Mouse (Mus musculus): ENCODE results near the gene Phox2b. TPM values are rescaled to one million over a fixed set of nuclear protein-coding genes. Genes with fewer than 3 reads are reported as not detected.

Gene Phox2b
- total and polyA plus RNA-seq, 3 experiments = 13.1 to 21.4 (median 20.3) TPM

DNA sequence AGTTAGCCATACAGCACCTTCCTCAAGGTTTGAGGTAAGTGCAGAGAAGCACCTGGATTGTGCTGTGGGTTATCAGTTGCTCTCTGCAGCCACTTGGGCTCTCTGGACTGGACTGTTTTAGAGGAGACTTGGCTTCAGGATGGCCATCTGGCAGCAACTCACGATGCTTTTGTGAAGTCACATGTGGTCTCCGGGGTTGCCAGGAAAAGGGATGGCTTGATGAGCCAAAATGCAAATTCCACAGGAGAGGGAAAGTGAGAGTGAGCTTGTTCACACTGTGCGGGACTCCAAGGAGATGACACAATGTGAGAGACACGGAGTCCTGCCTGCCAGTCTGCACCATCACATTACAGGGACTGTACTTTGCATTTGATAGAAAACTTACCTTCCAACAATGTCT is 7.3 kb downstream of the Phox2b start:
- no peak for DNase-seq

DNA sequence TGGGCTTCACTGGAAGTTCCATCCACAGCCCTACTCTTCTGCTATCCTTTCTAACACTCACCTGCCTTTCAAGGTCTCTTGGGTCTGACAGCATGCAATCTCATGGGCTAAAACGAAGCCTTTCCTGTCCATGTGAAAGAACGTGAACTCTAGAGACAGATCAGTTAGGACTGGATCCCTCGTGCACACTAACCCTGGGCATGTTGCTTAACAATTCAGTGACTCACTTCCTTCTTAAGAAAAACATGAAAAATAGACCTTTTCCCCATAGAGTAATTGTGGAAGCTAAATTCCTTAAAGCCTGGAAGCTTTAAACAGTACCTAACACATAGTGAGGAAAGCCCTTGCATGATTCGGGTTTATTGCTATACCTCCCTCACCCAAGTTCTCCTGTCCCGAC is 8.2 kb downstream of the Phox2b start:
- no peak for DNase-seq

DNA sequence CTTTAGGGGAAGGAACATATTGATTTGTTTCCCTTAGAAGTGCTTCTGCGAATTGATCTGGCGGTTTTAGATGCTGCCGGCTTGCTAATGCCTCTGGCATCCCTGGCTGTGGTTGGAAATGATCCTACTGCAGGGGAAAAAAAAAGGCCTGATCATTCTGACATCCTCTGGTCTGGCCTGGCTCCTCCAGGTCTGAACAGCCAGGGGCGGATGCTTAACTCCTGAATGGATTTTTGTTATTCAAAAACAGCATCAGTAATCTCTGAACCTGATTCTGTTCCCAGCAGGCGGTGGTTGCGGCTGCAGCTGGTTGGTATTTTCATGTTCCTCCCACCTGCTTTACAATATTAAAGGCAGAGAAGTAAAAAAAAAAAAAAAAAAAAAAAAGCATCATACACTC is 16.0 kb downstream of the Phox2b start:
- no peak for DNase-seq

DNA sequence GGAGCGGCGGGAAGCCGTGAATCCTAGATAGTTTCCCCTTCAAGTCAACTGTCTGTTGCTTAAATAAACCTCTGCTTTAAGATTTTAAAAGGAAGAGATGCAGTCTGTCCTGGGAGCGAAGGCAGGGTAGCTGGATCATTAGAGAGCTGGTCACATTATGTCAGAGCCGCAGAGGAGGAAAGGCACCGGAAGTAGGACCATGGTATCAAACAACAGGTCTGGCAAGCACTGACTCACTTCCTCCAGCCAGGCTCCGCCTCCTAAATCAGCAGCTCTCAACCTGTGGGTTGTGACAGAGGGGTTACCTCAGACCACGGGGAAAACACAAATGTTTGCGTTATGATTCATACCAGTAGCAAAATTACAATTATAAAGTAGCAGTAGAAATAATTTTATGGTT is 35.5 kb downstream of the Phox2b start:
- no peak for DNase-seq

DNA sequence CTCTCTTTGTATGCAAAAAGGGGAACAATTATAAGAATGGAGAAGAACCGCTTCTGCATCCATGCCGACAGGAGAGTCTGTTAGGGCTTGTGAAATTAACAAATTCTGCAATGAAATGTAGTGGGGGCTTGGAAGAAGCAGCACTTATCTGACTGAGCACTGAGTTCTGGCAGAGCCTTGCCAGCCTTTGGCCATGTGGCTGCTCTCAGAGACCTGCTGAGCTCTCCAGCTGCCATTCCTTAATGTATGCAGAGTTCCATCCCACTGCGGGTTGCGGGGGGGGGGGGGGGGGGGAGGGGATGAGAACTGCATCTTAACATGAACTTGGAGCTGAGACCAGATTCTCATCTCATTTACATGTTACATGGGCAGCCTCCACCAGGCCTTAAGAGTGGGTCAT is 38.6 kb downstream of the Phox2b start:
- DNase-seq = no peak

DNA sequence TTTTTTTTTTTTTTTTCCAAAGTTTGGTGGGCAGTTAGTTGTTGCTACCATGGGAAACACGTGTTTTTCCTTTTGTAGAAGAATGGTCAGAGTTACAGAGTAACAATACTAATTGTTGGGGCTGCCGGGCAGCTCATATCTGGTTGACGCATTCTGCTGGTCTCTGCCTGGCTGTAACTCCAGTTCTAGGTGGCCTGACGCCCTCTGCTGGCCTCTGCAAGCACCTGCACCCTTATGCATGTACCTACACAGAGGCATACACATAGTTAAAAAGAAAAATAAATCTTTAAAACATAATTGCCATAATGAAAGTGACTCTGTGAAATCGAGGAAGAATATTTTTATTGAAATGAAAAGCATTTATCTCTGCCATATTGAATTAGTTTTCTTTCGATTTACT is 41.3 kb downstream of the Phox2b start:
- DNase-seq = no peak

DNA sequence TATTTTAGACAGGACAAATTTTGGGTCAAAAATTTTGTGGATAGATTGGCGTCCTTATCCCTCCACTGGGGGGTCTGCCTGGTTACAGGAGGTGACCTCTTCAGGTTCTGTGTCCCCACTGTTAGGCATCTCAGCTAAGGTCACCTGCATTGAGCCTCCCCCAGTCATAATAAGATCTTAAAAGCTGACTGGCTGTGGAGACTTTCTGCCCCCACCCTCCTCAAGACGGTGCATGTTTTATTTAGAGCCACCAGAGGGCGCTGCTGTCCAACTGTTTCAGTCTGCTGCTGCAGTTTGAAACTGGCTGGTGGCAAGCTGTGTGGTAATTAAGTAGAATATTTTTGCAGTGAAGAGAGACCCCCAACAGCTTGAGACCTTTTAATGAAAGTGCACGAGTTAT is 51.1 kb downstream of the Phox2b start:
- no peak for DNase-seq

Small RNA genes lying within 50 kb of the gene (microRNA-seq; reads per million reads assigned to microRNA genes)
- gene Gm23841 = 0 reads per million in 2 experiments

Other genes starting within 250 kb of the Phox2b start
- 100 to 1,000 TPM; 127 to 188 TPM for gene Tmem33, start 161.3 kb upstream of the Phox2b start, total RNA-seq (2021)
- gene Tmem33, start 161.3 kb upstream of the Phox2b start, polyA plus RNA-seq (2012; rRNA removed) = 158 and 210 TPM in 2 replicates
- gene Slc30a9, start 207.7 kb upstream of the Phox2b start, total RNA-seq (2021) = 100 to 1,000 TPM; 132 to 138 TPM
- gene Slc30a9, start 207.7 kb upstream of the Phox2b start, polyA plus RNA-seq (2012; rRNA removed) = 31.6 and 32.5 TPM in 2 replicates